Mouse (Mus musculus) cerebellum, postnatal 10 days (tissue): ENCODE results near the gene Myo16.
A peak's percentile ranks its signal among the peaks of the same experiment; 100 is the strongest.

Source experiments
- DNase-seq, 2 experiments: peaks; one replicate each; pipeline ENCODE4 v3.0.0; 2021; ENCODE audit warnings: mixed read lengths in 2 of 2

Gene Myo16

DNA sequence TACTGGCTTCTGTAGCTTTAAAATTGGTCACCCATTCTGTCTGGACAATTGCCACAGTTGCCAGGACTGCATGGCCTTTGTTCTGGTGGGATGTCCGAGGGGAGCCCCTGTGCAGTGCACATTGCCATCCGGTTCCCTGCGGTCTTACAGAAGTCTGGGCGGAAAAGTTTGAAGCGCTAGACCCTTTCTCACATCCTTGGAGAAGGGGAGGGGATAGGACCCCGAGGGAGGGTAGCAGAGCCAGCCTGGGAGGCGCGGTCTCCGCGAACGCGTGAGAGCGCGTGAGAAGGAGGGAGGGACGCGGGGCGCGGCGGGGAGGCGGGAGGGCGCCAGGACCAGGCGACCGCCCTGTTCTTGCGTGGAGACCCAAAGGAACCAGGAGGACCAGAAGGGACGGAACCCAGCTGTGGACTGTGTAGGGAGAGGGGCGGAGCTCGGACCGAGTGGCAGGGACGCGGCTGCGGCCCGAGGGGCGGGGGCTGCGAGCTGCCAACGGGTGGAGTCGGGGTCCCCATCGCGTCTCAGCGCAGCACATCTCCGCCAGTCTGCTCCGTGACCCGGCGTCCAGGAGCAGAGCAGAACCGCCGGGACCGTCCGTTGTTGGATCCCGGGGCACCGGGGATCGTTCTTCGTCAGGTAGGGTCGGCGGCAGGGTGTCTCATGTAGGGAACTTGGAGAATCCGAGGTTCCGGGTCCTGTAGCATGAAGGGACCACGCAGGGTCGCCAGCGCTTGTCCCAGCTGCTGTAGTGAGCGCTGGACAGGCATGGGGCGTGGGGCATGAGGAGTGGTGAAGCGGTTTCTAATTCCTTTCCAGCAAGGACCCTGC is at the start of gene Myo16:
Myo16 (plus strand) TSS at position 301 of the 828 bp plus-strand sequence.
- DNase-seq: peak; percentile 80 to 82

DNA sequence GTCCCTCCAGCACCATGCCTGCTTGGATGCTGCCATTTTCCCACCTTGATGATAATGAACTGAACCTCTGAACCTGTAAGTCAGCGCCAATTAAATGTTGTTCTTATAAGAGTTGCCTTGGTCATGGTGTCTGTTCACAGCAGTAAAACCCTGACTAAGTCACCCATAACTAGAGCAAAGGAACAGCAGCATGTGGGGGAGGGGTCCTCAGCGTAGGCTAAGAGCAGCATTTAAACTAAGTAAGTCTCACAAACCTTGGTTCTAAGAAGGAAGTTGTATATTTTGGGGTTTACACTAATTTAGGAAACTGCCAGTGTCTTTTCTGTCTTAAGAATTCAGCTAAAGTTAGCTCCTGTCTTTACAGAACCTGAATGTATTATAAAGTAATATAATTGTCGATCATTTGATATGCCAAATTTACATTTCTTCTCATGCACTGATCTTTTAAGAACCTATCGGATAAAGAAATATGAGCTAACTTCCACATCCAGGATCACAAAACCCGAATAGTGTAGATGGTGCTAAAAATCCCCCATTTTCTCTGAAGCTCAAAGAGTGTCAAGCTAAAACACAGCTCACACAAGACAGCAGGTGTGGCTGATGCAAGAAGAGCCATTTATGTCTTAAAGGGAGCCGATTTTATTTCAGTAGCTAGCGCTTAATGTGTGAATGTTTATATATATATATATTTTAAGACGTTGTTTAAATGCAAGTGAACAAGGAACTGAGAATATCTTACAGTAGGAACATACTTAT is 45.0 kb upstream of the Myo16 start:
- no peak for DNase-seq

DNA sequence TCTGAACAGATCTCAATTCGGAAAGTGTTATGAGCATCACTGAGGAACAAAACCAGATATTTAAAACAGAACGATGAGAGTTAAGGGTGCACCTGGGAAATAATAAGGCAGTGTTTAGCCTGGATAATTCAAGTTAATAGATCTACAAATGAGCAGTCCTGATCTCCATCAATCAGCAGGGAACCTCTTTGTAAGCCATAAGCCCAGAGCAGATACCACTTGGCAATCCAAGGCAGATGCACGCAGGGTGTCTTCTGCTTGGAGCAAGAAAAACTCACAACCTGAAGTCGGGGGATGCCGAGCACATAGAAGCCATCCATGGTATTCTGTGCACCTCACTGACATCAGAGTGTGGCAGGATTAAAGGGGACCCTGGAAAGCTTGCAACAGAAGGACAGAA is 31.0 kb upstream of the Myo16 start:
- DNase-seq: peak; percentile 28 to 44

DNA sequence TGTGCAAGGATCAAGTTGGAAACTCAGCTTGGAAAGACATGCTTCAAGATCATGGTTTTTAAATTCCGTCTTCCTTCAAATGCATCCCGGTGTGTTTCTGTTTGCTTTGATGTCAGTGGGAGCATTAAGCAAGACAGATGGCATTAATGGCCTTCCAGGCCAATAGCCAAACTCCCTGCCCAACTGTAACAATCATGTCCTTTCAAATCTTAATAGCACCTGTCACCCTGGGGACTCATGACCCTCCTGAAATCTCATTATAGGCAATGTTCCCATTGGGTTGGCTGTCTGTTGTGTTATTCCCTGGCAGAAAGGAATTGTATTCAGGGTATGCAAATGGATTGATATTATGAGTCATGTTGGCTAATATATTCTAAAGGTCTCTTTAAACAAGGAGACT is 30.3 kb upstream of the Myo16 start:
- DNase-seq: peak; percentile 77 to 81

DNA sequence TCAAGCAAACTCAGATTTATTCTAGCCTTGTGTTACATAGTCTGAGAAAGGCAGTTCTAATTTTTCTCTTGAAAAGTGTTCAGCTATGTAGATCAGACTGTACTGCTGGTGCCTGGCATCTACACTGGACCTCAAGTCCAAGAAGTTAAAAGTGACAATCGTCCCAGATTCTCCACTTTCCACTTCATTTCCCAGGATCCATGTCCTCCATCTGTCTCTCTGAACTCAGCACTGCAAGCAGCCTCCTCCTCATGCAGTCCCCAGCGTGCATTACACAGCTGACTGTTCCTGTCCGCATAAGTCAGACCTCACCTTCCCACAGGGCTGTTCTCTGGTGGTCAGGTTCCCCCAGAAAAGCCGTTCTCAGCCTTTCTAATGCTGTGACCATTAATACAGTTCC is 28.0 kb upstream of the Myo16 start:
- peak; percentile 64 to 76 for DNase-seq

DNA sequence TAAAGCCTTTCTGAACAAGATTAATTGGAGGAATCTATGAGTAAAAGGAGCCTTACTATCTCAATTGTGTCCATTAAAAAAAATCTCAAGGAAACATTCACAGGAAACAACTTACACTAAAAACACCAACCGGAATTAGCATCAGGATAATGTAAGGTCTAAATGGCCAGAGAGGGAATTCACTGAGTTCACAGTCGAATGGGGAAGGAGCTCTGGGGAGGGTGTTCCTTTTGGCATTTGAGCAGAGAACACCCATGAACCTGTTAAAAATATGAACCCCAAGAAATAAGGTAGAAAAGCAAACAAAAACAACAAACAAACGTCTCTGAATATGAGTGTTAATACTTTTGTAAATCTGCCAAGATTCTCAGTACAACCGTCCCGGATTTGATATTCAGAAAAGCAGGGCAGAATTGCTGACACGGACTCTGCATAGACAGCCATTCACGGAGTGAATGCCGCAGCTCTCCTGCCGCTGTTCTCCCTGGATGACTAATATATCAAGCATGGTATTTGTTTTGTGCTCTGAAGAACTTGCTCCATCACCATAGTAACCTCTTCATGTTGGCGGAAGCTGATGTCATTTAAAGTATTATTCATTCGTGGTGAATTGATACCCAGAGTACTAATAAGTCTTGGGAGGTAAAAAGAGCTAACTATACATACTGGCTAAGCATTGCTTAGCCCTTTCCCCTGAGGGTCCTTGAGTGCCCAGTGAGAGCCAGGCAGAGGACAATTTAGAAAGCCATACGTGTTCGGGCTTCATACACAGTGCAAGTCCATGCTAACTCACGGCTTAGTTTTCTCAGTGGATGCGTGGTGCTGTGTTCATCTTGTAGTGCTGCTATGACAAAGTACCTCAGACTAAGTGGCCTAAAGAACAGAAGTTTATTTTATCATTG is 22.9 kb upstream of the Myo16 start:
- no peak for DNase-seq

DNA sequence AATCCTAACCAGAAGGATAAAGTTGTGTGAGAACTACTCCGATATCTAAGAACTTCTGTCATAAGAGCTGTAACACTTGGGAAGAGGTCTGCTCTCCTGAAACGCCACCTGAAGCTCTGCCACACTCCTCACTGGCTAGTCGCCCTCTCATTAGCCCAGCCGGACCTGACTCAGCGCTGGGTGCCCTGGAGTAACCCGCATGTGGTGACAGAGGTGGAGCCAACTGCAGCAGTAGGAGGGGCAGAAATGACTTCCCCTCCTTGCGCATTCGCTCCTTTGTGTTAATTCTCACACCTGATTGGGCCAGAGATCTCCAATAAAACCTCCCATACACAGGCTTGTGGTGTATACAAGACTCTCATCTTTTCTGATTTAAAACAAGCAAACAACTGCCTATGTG is 14.2 kb upstream of the Myo16 start:
- no peak for DNase-seq

DNA sequence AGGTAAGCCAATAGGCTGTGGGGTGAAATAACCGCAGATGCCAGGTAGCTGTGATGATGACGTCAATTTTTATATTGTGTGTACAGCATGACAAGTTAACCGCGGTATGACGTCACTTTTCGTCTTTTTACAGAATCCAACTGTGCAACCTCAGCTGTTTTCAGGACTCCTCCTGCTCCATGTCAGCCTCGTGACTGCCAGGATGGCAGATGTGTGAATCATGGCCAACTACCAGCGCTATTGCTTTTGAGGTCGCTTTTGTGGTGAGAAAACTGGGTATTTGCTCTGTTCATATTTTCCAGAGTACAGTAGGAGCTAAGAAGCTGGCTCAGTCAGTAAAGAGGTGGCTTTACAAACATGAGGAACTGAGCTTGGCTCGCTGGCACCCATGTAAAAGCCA is 9.8 kb upstream of the Myo16 start:
- peak; percentile 57 to 67 for DNase-seq

DNA sequence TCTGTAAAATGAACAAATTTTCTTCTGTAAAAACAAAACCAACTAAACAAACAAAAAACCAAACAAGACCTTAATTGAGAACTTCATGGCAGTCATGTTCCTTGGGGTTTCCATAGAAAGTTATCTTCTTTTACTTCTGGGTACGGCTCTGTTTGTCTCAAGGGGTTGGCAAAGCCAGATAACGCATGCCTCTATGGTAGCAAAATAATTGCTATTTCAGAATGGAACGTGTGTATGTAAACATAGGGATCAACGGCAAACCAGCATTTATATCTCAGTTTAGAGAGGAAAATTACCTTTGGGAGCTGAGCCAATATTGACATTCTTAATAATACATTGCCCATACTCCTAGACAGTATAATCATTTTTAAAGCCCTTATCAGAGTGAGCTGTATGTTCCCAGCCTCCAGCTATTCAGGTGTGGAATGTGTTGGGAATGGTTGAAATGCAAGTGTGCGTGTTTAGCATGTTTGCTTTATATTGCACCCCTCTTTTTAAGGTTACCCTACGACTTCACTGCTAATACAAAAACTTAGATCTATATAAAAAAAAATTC is 1.9 kb upstream of the Myo16 start:
- DNase-seq: no peak

DNA sequence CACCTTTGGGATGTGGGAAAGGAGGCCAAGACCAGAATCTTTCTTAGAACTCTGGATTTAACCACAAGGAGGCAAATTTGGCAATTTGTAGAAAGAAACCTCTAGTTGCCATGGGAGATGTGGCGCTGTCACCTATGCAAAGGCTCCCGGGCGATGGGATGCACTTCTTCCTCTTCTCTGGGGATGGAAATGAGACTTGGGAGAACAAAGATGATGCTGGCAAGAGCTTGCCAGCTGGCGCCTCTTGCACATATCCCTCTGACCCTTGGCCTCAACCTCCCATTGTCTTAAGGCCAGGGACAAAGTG is 681 bp downstream of the Myo16 start:
- no peak for DNase-seq

DNA sequence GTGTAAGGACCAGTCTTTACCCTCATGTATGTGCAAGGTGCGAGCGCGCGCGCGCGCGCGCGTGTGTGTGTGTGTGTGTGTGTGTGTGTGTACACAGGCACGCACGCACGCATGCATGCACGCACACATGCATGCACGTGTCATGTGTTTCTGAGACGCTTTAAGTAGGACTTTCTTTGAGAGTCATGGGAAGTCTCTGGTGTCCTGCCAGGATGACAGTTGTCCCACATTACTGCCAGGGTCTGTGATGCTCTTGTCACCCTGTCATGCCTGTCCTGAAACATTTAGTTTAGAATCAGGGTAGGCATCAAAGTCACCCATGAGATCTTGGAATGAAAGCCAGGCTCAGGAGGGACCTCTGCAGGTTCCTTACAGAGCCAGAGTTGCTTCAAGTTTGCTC is 1.4 kb downstream of the Myo16 start:
- DNase-seq: peak; percentile 55 to 73

DNA sequence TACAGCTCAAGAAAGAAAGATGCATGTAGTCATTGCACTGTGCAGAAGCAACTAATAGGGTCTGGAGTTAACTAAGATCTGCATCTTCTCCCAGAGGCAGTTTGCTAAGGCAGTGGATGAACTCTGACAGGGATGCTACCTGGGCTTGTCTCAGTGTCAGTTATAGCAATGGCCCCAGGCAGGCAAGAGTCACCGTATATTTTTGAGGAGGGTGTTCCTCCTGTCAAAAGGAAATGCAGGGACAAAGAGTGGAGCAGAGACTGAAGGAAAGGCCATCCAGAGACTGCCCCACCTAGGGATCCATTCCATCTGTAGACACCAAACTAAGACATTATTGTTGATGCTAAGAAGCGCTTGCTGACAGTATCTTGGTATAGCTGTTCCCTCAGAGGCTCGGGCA is 7.4 kb downstream of the Myo16 start:
- no peak for DNase-seq

DNA sequence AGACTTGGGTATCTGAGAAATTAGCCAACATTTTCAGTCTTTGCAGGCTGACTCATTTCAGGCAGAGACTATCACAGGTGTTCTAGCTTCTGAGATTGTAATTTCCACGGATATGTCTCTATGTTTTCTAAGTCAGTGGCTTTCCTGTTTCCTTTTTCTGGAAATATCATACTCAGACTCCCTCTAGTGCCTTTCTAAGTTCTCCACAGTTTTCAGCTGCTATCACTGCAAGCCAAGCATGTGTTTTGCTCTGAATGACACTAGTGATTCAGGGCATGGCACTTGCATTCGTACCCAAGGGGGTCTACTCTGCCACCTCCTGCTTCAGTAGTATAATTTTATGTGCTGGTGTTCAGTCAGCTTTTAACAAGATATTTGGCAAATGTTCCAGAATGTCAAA is 11.2 kb downstream of the Myo16 start:
- DNase-seq: no peak

DNA sequence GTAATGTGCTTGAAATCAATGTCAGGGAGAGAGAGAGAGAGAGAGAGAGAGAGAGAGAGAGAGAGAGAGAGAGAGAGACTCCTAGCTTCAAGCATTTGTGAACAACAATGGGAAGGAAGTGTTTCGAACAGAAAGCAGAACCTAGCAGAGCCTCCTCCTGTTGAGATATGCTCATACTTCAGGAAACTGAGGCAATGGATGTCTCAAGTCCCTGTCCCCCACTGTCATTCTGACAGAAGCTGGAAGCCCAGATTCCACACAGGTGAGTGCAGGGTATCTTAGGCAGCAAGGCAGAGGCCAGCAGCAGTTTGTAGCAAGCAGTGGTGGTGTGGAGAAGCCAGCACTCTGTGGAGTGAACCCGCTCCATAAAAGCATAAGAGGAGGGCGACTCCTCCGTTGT is 14.6 kb downstream of the Myo16 start:
- no peak for DNase-seq

DNA sequence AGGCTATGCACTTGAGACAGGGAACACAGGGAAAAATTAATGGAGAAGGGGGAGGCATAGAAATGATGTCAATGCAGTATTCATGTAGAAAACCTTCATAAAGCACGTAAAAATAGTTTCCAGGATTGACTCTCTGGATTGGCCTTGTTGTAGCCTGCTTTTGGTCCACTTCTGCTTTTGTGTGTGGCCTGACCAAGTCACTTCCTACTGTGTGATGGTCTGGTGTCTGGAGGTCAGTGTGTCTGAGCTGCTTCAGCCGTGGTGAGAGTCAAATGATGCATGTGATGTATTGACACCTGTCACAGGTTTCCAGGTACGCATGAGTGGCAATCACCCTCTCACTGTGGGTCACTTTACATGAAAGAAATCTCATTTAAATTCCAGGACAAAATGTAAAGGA is 16.2 kb downstream of the Myo16 start:
- DNase-seq: no peak

DNA sequence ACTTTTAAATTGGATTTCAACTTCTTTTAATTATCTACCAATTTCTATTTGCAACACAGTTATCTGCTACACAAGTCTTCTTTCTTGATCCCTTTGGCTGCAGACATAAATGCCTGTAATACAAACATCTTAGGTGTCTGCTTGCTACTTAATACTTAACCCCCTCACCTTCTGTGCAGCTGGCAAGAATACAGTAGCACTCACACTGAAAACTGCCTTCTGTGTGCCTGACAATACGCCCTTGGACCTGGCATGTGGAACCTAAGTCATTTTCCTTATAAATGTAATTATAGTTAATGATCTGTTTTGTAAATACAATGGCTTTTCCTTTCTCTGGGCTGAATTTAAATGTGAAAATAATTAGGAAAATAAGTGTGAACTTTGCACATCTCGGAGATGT is 17.6 kb downstream of the Myo16 start:
- peak; percentile 50 to 56 for DNase-seq

DNA sequence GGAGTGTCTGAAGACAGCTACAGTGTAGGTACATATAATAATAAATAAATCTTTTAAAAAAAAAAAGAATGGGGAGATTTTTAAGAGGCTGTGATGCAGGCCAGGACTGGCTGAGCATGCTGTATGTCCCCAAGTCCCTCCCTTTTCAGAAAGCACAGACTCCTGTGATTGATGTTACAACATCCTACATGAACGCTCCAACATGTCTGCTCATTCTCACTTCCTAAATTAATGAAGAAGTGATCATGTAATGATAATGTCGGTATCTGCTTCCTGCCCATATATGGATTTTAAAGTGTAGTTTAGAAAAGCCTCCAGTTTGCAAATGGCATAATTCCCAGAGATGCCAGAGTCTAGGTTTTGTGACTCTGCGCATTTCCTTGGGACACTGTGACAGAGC is 18.6 kb downstream of the Myo16 start:
- no peak for DNase-seq

DNA sequence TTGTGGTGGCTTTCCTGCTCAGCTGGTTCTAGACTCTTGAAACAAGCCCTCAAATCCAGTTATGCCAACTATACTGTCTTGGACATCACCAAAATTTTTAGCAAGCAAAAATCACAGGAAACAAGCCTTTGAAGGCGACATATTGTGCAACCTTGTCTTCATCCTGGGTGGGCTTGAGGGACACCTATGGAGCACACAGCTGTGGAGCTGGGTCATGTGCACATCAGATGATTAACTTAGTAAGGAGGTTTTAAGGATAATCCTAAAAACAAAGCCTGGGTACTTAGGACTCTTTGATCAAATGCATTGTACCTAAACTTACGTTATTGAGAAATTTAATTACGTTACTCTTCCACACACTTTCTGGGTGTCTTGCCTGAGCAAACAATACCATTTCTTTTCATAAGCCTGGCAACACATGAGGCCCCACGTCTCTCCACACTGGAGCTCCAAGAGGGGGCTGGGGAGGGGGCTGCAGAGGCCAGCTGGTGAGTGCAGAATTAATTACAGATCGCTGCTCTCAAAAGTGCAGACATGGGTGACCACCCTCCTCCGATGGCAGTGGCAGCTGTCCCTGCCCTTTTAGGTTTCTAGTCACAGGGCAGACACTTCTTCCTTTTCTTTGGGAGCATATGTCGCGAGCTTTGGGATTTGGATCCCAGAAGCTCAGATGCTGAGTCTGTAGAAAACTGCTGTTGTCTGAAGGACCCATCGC is 19.5 kb downstream of the Myo16 start:
- DNase-seq: peak; percentile 59 to 79

DNA sequence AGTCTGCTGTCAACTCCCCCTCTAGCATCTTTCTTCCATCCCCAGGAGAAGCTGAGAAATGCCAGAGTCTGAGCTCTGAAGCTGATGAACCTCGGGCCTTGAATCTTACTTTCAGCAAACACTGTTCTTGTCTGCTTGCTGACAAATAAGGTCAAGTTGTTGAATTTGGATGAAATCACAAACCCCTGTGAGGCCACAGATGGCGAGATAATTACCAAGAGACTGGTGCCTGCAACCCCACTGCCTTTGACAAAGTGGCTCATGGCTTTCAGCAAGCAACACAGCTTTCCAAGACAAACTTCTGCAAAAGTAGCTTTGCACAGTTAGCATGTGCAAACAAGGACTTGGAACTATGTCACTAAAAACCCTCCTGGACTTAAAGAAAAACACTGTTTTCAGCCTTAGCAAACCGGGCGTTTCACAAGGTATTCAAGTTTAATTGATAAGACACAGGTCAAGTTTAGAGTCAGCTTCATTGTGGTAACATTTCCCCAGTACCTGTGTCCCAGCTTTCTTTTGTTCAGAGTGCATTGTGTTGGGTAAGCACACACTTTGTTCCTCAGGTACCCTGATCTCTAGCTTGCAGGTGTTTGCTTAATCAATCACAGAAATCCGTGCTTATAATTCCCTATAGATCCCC is 20.6 kb downstream of the Myo16 start:
- peak; percentile 61 to 74 for DNase-seq

DNA sequence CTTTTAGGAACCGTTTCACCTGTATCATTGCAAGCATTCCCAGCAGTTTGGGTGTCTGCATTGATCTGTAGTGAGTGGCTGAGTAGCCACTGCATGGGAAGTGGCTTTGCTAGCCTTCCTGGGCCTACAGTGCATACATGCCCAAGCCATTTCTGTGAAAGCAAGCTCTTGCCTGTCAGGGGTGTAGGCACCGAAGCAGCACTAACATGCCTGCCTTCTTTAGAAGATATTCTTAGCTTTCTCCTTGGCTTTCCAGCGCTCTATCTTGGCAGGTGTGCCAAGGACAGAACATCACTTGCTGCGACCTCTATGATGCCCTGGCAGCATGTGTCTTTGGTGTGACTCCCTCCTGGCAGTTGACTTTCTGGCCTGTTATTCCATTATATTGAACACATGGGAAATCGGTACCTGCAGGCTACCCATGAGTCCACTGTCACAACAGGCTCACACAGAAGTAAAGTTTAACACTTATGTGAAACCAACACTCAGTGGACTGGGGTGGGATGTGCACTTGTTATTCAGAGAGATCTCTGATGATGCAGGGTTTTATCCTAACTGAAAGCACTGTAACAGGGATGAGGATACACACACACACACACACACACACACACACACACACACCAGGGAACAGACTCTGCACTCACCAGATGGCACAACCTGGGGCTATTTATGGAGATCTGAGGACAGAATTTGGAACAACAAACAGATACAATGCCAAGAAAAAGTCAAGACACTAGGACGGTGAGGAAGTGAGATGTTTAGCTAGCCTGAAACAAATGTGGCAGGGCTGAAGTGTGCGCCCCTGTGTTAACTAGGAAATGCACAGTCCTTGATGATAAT is 21.4 kb downstream of the Myo16 start:
- peak; percentile 75 to 78 for DNase-seq

DNA sequence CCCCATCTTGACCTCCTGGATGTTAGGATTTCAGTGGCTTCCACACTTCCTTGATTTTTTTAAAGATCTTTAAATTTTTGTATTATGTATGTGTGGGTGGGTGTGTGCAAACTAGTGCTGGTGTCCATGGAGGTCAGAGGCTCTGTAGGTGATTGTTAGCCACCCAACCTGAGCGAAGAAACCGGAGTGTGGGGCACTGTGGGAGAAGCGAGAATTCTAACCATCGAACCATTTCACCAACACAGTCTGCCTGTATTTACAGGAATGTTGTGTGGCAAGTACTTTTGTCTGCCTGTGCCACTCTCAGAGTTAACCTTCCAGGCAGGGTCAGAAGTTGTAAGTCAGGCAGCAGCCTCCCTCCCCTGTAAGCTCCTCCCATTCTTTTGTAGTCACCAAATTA is 22.3 kb downstream of the Myo16 start:
- no peak for DNase-seq
